Mouse (Mus musculus): ENCODE results near the gene Cryaa.
"Not testable (repeated sequence)": the region's sequence is repeated elsewhere in the genome, so short reads cannot be mapped to it uniquely, and the experiment has no call there.

Gene Cryaa

GRCm38 (mm10) chr17:31660661-31661250 lies 16.9 kb upstream of the Cryaa start:
- DNase-seq: no peak

- DNase-seq: no peak
Measured at GRCm38 (mm10) chr17:31662855-31663254, 14.8 kb upstream of the Cryaa start.

- DNase-seq: peak; percentile 92
Measured at GRCm38 (mm10) chr17:31664760-31665159, 12.8 kb upstream of the Cryaa start.

- DNase-seq: no peak
Measured at GRCm38 (mm10) chr17:31668306-31668705, 9.3 kb upstream of the Cryaa start.

- DNase-seq: no peak
Measured at GRCm38 (mm10) chr17:31670163-31670562, 7.4 kb upstream of the Cryaa start.

- DNase-seq: no peak
Measured at GRCm38 (mm10) chr17:31671698-31672097, 5.9 kb upstream of the Cryaa start.

GRCm38 (mm10) chr17:31672279-31672678 lies 5.3 kb upstream of the Cryaa start:
- DNase-seq: no peak

- no peak for DNase-seq
Measured at GRCm38 (mm10) chr17:31674426-31674825, 3.2 kb upstream of the Cryaa start.

- no peak for DNase-seq
Measured at GRCm38 (mm10) chr17:31680450-31680849, 2.8 kb downstream of the Cryaa start.

- DNase-seq: peak; percentile 93
Measured at GRCm38 (mm10) chr17:31685514-31686224, 8.1 kb downstream of the Cryaa start.

- peak; percentile 65 for DNase-seq
Measured at GRCm38 (mm10) chr17:31686225-31686564, 8.6 kb downstream of the Cryaa start.

- DNase-seq: no peak
Measured at GRCm38 (mm10) chr17:31688112-31688511, 10.5 kb downstream of the Cryaa start.

GRCm38 (mm10) chr17:31689606-31690005 lies 12.0 kb downstream of the Cryaa start:
- DNase-seq: no peak

GRCm38 (mm10) chr17:31692918-31693317 lies 15.3 kb downstream of the Cryaa start:
- DNase-seq: no peak

GRCm38 (mm10) chr17:31693330-31694022 lies 15.9 kb downstream of the Cryaa start:
- DNase-seq: peak; percentile 87

GRCm38 (mm10) chr17:31694023-31694376 lies 16.4 kb downstream of the Cryaa start:
- no peak for DNase-seq

- DNase-seq: no peak
Measured at GRCm38 (mm10) chr17:31694949-31695348, 17.3 kb downstream of the Cryaa start.

- DNase-seq: not testable (repeated sequence)
Measured at GRCm38 (mm10) chr17:31695356-31695755, 17.7 kb downstream of the Cryaa start.

GRCm38 (mm10) chr17:31698347-31698746 lies 20.7 kb downstream of the Cryaa start:
- DNase-seq: no peak

- DNase-seq: peak; percentile 66
Measured at GRCm38 (mm10) chr17:31703276-31703980, 25.8 kb downstream of the Cryaa start.

GRCm38 (mm10) chr17:31705271-31706020 lies 27.8 kb downstream of the Cryaa start:
- DNase-seq: no peak

- no peak for DNase-seq
Measured at GRCm38 (mm10) chr17:31709121-31709741, 31.6 kb downstream of the Cryaa start.
